Mouse (Mus musculus) hindbrain, embryonic 14.5 days (tissue): ENCODE measurements around the gene 4930404N11Rik. TPM values are rescaled to one million over a fixed set of nuclear protein-coding genes. Genes with fewer than 3 reads are reported as not detected.

Source experiments
- ATAC-seq: fragments of 200-750 bp; cut with Nextera tagmentation; 2 replicates; pipeline ENCODE4 v1.8.0; 2017; ENCODE audit warnings: moderate number of reproducible peaks, mild to moderate bottlenecking, moderate TSS enrichment, moderate library complexity; ENCODE audit not compliant: low FRiP score
- DNase-seq: peaks from one replicate; pipeline ENCODE4 v3.0.0-alpha.2; 2015; ENCODE audit warnings: low spot score
- H3K27ac ChIP-seq: fragments of 300-500 bp; sonication (generic); 2 replicates; pipeline ENCODE4 v1.5.1; 2014; ENCODE audit warnings: mild to moderate bottlenecking, moderate library complexity
- H3K27me3 ChIP-seq: fragments of 300-500 bp; sonication (generic); 2 replicates; pipeline ENCODE4 v1.6.1; 2014; ENCODE audit warnings: mild to moderate bottlenecking, low read length, mixed read lengths; ENCODE audit not compliant: control insufficient read depth, insufficient read depth
- H3K36me3 ChIP-seq: fragments of 300-500 bp; sonication (generic); replicated peaks from 2 replicates; pipeline ENCODE4 v1.6.1; 2014; ENCODE audit not compliant: control insufficient read depth, insufficient read depth
- H3K4me1 ChIP-seq: fragments of 300-500 bp; sonication (generic); replicated peaks from 2 replicates; pipeline ENCODE4 v1.6.1; 2014; ENCODE audit warnings: antibody characterized with exemption, low read length, mixed read lengths; ENCODE audit not compliant: control insufficient read depth, insufficient read depth
- H3K4me2 ChIP-seq: fragments of 300-500 bp; sonication (generic); replicated peaks from 2 replicates; pipeline ENCODE4 v1.6.1; 2014; ENCODE audit warnings: mild to moderate bottlenecking, moderate library complexity
- H3K4me3 ChIP-seq: fragments of 300-500 bp; sonication (generic); replicated peaks from 2 replicates; pipeline ENCODE4 v1.5.1; 2014; ENCODE audit warnings: mild to moderate bottlenecking, low read length
- H3K9ac ChIP-seq: fragments of 300-500 bp; sonication (generic); 2 replicates; pipeline ENCODE4 v1.6.1; 2014
- H3K9me3 ChIP-seq: fragments of 300-500 bp; sonication (generic); 2 replicates; pipeline ENCODE4 v1.6.1; 2016; ENCODE audit warnings: low read length; ENCODE audit not compliant: control insufficient read depth
- WGBS: fragments of 180-500 bp; shearing (Covaris S2); extraction: QIAGEN DNeasy Blood & Tissue Kit; methylation state at CpG from one replicate; pipeline ENCODE4 v1.1.7; 2014; 5-methylcytosine and 5-hydroxymethylcytosine counted together
- polyA plus RNA-seq: library from polyadenylated mRNA; unstranded; fragments of >200 nt; fragmentation: Nextera tagmentation; extraction: Ambion mirVana; gene quantifications from 2 replicates; pipeline ENCODE4 v1.2.1, GENCODE M21; 2014

4930404N11Rik gene
- polyA plus RNA-seq, 1 experiment from 2014 or later, result 0.59 TPM

DNA sequence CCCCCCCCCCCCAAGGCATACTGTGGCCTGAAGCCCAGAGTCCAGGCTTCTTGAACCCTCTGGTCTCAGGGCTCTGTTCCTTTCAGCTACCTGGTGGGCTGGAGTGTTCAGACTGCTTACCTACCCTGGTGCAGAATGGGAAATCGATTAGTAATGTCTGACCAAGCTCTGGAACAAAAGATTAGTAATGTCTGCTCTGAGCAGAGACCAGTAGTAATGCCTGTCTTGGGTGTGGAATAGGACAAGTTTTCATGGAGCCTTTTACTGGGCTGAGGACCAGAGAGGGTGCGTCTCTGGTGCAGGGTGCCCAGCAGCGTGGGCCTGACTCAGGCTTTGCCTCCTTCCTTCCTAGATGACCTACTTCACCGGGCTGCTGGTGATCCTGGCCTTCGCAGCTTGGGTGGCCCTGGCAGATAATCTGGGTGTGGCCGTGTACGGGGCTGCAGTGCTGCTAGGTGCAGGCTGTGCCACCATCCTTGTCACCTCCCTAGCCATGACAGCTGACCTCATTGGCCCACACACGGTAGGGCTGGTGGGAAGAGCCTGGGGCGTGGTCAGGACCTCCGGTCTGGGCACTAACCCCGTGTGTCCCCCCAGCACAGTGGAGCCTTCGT, 3.2 kb downstream of the 4930404N11Rik start:
- Histone ChIP-seq H3K4me1 (peaks cover 32% of the 10 kb centered on the region), H3K4me2 (no peak overlapping the region), H3K9ac (no peak overlapping the region), H3K9me3 (no peaks in the 10 kb centered on the region), H3K36me3 (peaks cover 20% of the 10 kb centered on the region), H3K27ac (no peak overlapping the region), H3K4me3 (no peak overlapping the region), H3K27me3 (peaks cover 21% of the 10 kb centered on the region)
- ATAC-seq, result no peak
- 81% methylated on average over 12 of the region's 12 CpGs for WGBS
- DNase-seq, result no peak

GRCm38 (mm10) chr10:81360721-81361120, 4.9 kb downstream of the 4930404N11Rik start:
- 69% methylated on average over 8 of the region's 8 CpGs for WGBS
- H3K4me2 ChIP-seq, result no peak overlapping the region
- ATAC-seq, result no peak
- DNase-seq, result no peak
- no peak overlapping the region for H3K9ac ChIP-seq
- H3K9me3 ChIP-seq, result no peaks in the 10 kb centered on the region
- no peak overlapping the region for H3K27ac ChIP-seq
- H3K27me3 ChIP-seq, result peaks cover 21% of the 10 kb centered on the region
- H3K4me3 ChIP-seq, result no peak overlapping the region
- peaks cover 36% of the 10 kb centered on the region for H3K4me1 ChIP-seq
- 0 out of 2 replicates have a peak, but pooled peaks cover 4% of the 10 kb centered on the region for H3K36me3 ChIP-seq

DNA sequence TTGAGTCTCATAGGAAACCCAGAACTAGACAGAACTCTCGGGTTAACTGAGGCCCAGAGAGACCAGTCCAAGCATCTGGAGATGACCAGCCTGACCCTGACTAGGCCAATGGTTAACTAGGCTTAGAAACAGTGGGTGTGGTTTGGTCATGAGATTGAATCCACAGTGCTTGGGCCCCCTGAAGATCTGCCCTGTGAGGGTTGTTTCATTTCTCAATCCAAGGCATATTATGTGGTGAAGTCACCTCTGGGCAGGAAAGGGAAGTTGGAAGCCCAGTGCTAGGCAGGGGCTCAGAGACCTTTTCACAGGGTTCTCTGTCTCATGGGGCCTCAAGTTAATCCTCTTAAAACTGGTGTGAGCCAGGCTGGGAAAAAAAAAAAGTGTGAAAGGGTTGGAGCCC, 6.8 kb downstream of the 4930404N11Rik start:
- peaks cover 12% of the 10 kb centered on the region for H3K27me3 ChIP-seq
- peaks cover 26% of the 10 kb centered on the region for H3K4me1 ChIP-seq
- WGBS, result 58% methylated on average over 1 of the region's 1 CpGs
- no peak for ATAC-seq
- H3K27ac ChIP-seq, result no peak overlapping the region
- H3K4me3 ChIP-seq, result peak overlapping the region; percentile 81; the same call in 1 of the 2 replicates
- 0 out of 2 replicates have a peak, but pooled peaks cover 4% of the 10 kb centered on the region for H3K36me3 ChIP-seq
- no peaks in the 10 kb centered on the region for H3K9me3 ChIP-seq
- DNase-seq, result no peak
- H3K9ac ChIP-seq, result peak overlapping the region; percentile 86
- H3K4me2 ChIP-seq, result peak overlapping the region; percentile 97

GRCm38 (mm10) chr10:81358209-81358608, 7.4 kb downstream of the 4930404N11Rik start:
- 0 out of 2 replicates have a peak, but pooled peaks cover 4% of the 10 kb centered on the region for H3K36me3 ChIP-seq
- H3K27ac ChIP-seq, result no peak overlapping the region
- peak overlapping the region; percentile 81 for H3K4me3 ChIP-seq
- H3K4me1 ChIP-seq, result peaks cover 20% of the 10 kb centered on the region
- DNase-seq, result no peak
- WGBS, result 22% methylated on average over 4 of the region's 4 CpGs
- peak overlapping the region; percentile 86 for H3K9ac ChIP-seq
- no peaks in the 10 kb centered on the region for H3K9me3 ChIP-seq
- no peak for ATAC-seq
- H3K4me2 ChIP-seq, result peak overlapping the region; percentile 97
- H3K27me3 ChIP-seq, result 0 out of 2 replicates have a peak, but pooled peaks cover 6% of the 10 kb centered on the region

- Histone ChIP-seq H3K9ac (peak within 1 kb of the TSS; percentile 86), H3K27me3 (no peaks in the 10 kb centered on the region), H3K4me1 (peaks cover 18% of the 10 kb centered on the region), H3K9me3 (no peaks in the 10 kb centered on the region), H3K36me3 (0 out of 2 replicates have a peak, but pooled peaks cover 4% of the 10 kb centered on the region), H3K4me2 (peak within 1 kb of the TSS; percentile 97), H3K27ac (no peak within 1 kb of the TSS; the same call in 1 of the 2 replicates), H3K4me3 (peak within 1 kb of the TSS; percentile 81)
- 2% methylated on average over 65 of the region's 79 CpGs for WGBS
- ATAC-seq (peak; percentile 92), DNase-seq (peak; percentile 92)
Observed at GRCm38 (mm10) chr10:81356991-81357844, 8.4 kb downstream of the 4930404N11Rik start, which contains the start of gene Mfsd12. TSS of gene Mfsd12 (plus strand) at chr10:81357491.

GRCm38 (mm10) chr10:81356352-81356990, 9.1 kb downstream of the 4930404N11Rik start:
- H3K9me3 ChIP-seq, result no peaks in the 10 kb centered on the region
- whole genome bisulfite sequencing, result 59% methylated on average over 12 of the region's 12 CpGs
- no peak overlapping the region for H3K27ac ChIP-seq
- H3K4me3 ChIP-seq, result no peak overlapping the region; the same call in 1 of the 2 replicates
- 0 out of 2 replicates have a peak, but pooled peaks cover 4% of the 10 kb centered on the region for H3K36me3 ChIP-seq
- H3K9ac ChIP-seq, result no peak overlapping the region
- H3K4me1 ChIP-seq, result peaks cover 18% of the 10 kb centered on the region
- no peaks in the 10 kb centered on the region for H3K27me3 ChIP-seq
- DNase-seq (no peak), ATAC-seq (no peak)
- H3K4me2 ChIP-seq, result peak overlapping the region; percentile 97

- WGBS, result 90% methylated on average over 4 of the region's 4 CpGs
Observed at GRCm38 (mm10) chr10:81355533-81355932, 10.1 kb downstream of the 4930404N11Rik start.

DNA sequence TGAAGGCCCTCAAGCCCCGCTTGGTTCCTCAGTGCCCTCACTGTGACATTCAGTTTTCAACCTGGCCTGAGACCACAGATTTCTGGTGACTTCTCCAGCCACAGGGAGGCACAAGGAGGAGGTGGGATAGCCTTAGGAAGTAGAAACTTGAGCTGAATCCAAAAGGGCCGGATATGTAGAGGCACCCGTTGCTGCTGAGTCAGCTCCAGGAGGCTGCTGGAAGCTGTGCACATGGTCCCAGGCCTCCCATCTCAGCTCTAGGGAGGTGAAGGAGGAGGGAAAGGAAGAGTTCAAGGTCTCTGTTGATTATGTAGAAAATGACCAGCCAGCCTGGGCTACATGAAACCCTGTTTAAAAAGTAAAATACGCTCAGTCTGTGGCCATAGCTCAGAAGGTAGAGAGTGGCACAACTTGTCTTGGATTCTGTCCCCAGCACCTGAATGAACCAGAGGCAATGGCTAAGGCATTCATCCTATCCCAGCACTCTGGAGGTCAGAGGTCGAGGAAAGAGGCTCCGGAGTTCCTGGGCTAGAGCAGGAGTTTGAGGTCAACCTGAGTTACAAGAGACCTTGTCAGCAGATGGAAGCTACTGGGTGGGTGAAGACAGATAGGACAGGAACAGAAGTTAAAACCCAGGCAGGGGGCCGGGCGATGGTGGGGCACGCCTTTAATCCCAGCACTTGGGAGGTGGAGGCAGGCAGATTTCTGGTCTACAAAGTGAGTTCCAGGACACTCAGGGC, 10.7 kb downstream of the 4930404N11Rik start:
- Histone ChIP-seq H3K27me3 (no peaks in the 10 kb centered on the region), H3K9me3 (no peaks in the 10 kb centered on the region), H3K27ac (no peak overlapping the region), H3K36me3 (no peaks in the 10 kb centered on the region), H3K4me2 (no peak overlapping the region), H3K4me1 (peaks cover 19% of the 10 kb centered on the region), H3K9ac (no peak overlapping the region), H3K4me3 (no peak overlapping the region)
- WGBS, result 70% methylated on average over 9 of the region's 9 CpGs
- no peak for DNase-seq
- ATAC-seq, result no peak

More at GRCm38 (mm10) chr10:81355533-81355932, 10.1 kb downstream of the 4930404N11Rik start:
- Histone ChIP-seq H3K27me3 (no peaks in the 10 kb centered on the region), H3K36me3 (0 out of 2 replicates have a peak, but pooled peaks cover 2% of the 10 kb centered on the region), H3K27ac (no peak overlapping the region), H3K4me3 (no peak overlapping the region), H3K4me2 (no peak overlapping the region), H3K4me1 (peaks cover 18% of the 10 kb centered on the region), H3K9me3 (no peaks in the 10 kb centered on the region), H3K9ac (no peak overlapping the region)
- DNase-seq, result no peak
- ATAC-seq, result no peak
